Mouse (Mus musculus) CH12.LX (cell line): ENCODE results near the gene Gm20458.

ENCODE experiments used
- CHD1 ChIP-seq: IDR thresholded peaks from 2 replicates; pipeline ENCODE4 v1.6.1; 2012; ENCODE audit warnings: low read depth, low read length, improper control_type of control experiment, inconsistent platforms
- CTCF ChIP-seq, 2 experiments: IDR thresholded peaks in 1 of 2; conservative IDR thresholded peaks in 1 of 2; 2 replicates each; pipeline ENCODE4 v1.5.1; 2011 to 2012; ENCODE audit warnings: low read depth in 2 of 2, low read length in 2 of 2, improper control_type of control experiment in 1 of 2, inconsistent platforms in 1 of 2, mild to moderate bottlenecking in 1 of 2, moderate library complexity in 1 of 2
- EP300 ChIP-seq: IDR thresholded peaks from 2 replicates; pipeline ENCODE4 v1.6.1; 2011; ENCODE audit warnings: low read length, improper control_type of control experiment
- JUND ChIP-seq: conservative IDR thresholded peaks from 2 replicates; pipeline ENCODE4 v1.6.1; 2011; ENCODE audit warnings: low read depth, low read length, improper control_type of control experiment
- MAX ChIP-seq: IDR thresholded peaks from 2 replicates; pipeline ENCODE4 v1.6.1; 2011; ENCODE audit warnings: low read length, improper control_type of control experiment
- MEF2A ChIP-seq: IDR thresholded peaks from 2 replicates; pipeline ENCODE4 v1.6.1; 2014; ENCODE audit warnings: low read depth, mild to moderate bottlenecking, inconsistent platforms, low read length, improper control_type of control experiment, borderline replicate concordance
- NELFE ChIP-seq: IDR thresholded peaks from 2 replicates; pipeline ENCODE4 v1.6.1; 2011; ENCODE audit warnings: low read depth, low read length, improper control_type of control experiment
- SIN3A ChIP-seq: IDR thresholded peaks from 2 replicates; pipeline ENCODE4 v1.6.1; 2012; ENCODE audit warnings: low read length, improper control_type of control experiment, inconsistent platforms
- TBP ChIP-seq: conservative IDR thresholded peaks from 2 replicates; pipeline ENCODE4 v1.6.1; 2011; ENCODE audit warnings: low read depth, low read length, improper control_type of control experiment
- ZC3H11A ChIP-seq: IDR thresholded peaks from 2 replicates; pipeline ENCODE4 v1.6.1; 2012; ENCODE audit warnings: low read depth, mild to moderate bottlenecking, inconsistent platforms, low read length, improper control_type of control experiment
- ZKSCAN1 ChIP-seq: IDR thresholded peaks from 2 replicates; pipeline ENCODE4 v1.6.1; 2012; ENCODE audit warnings: low read depth, inconsistent platforms, low read length, improper control_type of control experiment, borderline replicate concordance
- ZMIZ1 ChIP-seq: IDR thresholded peaks from 2 replicates; pipeline ENCODE4 v1.6.1; 2012; ENCODE audit warnings: low read depth, mild to moderate bottlenecking, inconsistent platforms, low read length, improper control_type of control experiment
- ZNF384 ChIP-seq: IDR thresholded peaks from 2 replicates; pipeline ENCODE4 v1.6.1; 2012; ENCODE audit warnings: low read depth, low read length, improper control_type of control experiment, inconsistent platforms

DNA sequence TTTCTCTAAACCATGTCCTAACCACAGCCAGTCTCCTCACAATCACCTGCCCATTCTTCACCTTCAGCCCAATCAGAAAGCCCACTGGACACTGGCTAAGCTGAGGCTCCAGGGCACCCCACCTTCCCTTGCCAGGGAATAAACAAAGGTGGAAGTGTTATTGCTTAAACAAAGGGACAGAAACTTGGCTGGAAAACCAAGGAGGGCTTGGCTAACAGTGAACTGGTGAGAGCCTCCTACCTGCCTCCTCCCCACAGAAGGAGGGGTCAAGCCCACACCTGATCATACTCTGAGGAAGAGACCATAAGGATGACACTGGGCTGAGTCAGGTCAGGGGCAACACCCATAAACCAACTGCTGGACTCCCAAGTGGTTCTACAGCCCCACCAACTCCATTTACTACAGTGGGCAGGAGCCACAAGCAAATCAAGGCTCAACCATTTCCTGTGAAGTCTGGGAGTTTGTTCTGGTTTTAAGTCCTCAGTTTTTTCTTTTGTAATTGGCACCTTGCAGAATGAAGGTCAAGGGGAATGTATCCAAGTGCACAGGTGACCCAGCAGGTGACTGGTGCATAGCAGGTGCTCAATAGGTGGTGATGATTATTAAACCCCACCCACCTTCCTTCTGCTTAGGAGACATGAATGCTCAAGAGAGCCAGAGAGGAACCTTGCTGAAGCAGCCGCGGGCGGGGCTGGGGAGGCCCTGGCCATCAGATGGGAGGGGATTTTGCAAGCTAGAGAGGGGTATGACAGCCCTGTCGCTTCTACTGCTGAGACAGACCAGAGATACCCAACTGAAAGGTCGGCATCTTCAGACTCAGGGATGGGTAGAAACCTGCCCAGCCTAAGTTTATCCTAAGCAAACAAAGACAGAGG, 25.3 kb upstream of the Gm20458 start:
- TF ChIP-seq MEF2A = no peak
- TF ChIP-seq ZKSCAN1 = no peak
- TF ChIP-seq ZMIZ1 = no peak
- TF ChIP-seq NELFE = no peak
- no peak for TF ChIP-seq JUND
- no peak for TF ChIP-seq CTCF (conservative IDR thresholded peaks at IDR 0.05 in 1 of 2, IDR thresholded peaks at IDR 0.05 in 1 of 2; ENCODE audit: low read depth in 2 of 2, low read length in 2 of 2)
- no peak for TF ChIP-seq TBP
- no peak for TF ChIP-seq ZNF384
- TF ChIP-seq EP300 = no peak
- TF ChIP-seq CHD1 = no peak
- TF ChIP-seq SIN3A = no peak
- no peak for TF ChIP-seq ZC3H11A
- TF ChIP-seq MAX = no peak
